Mouse (Mus musculus): Measurements from ENCODE around the gene Sema7a. TPM values are rescaled to one million over a fixed set of nuclear protein-coding genes. Genes with fewer than 3 reads are reported as not detected.

Gene Sema7a
- polyA plus RNA-seq, 1 experiment from 2014 or later, result 0.72 TPM

- Histone ChIP-seq H3K9me3 (ENCODE audit: control insufficient read depth, low read length) (no peaks in the 10 kb centered on the region), H3K27me3 (replicated peaks; ENCODE audit: control insufficient read depth, insufficient read depth, low read length) (no peaks in the 10 kb centered on the region), H3K9ac (ENCODE audit: low read depth, low read length) (no peak overlapping the region), H3K4me3 (ENCODE audit: low read length) (no peak overlapping the region), H3K36me3 (ENCODE audit: control insufficient read depth, insufficient read depth, low read length) (no peaks in the 10 kb centered on the region), H3K4me1 (ENCODE audit: control insufficient read depth, insufficient read depth, low read length) (peaks cover 20% of the 10 kb centered on the region), H3K27ac (ENCODE audit: low read length) (no peak overlapping the region), H3K4me2 (ENCODE audit: low read depth, low read length) (no peak overlapping the region)
- no peak for ATAC-seq
- WGBS, result 55% methylated on average over 7 of the region's 7 CpGs
These were observed 7.6 kb downstream of the Sema7a start for GRCm38 (mm10) chr9:57947381-57948030.

- Histone ChIP-seq H3K4me3 (ENCODE audit: low read length) (no peak overlapping the region), H3K9ac (ENCODE audit: low read depth, low read length) (no peak overlapping the region), H3K4me1 (ENCODE audit: control insufficient read depth, insufficient read depth, low read length) (peaks cover 26% of the 10 kb centered on the region), H3K27me3 (replicated peaks; ENCODE audit: control insufficient read depth, insufficient read depth, low read length) (no peaks in the 10 kb centered on the region), H3K36me3 (ENCODE audit: control insufficient read depth, insufficient read depth, low read length) (no peaks in the 10 kb centered on the region), H3K9me3 (ENCODE audit: control insufficient read depth, low read length) (no peaks in the 10 kb centered on the region), H3K27ac (ENCODE audit: low read length) (no peak overlapping the region), H3K4me2 (ENCODE audit: low read depth, low read length) (no peak overlapping the region)
- WGBS, result 74% methylated on average over 7 of the region's 7 CpGs
- no peak for ATAC-seq
These were observed 8.5 kb downstream of the Sema7a start for GRCm38 (mm10) chr9:57948333-57948931.

GRCm38 (mm10) chr9:57949102-57949704 is 9.3 kb downstream of the Sema7a start:
- no peaks in the 10 kb centered on the region for H3K27me3 ChIP-seq (replicated peaks; ENCODE audit: control insufficient read depth, insufficient read depth, low read length)
- H3K9ac ChIP-seq (ENCODE audit: low read depth, low read length), result no peak overlapping the region
- no peak overlapping the region for H3K27ac ChIP-seq (ENCODE audit: low read length)
- no peak for ATAC-seq
- H3K4me3 ChIP-seq (ENCODE audit: low read length), result no peak overlapping the region
- H3K4me1 ChIP-seq (ENCODE audit: control insufficient read depth, insufficient read depth, low read length), result peaks cover 29% of the 10 kb centered on the region
- no peak overlapping the region for H3K4me2 ChIP-seq (ENCODE audit: low read depth, low read length)
- no peaks in the 10 kb centered on the region for H3K36me3 ChIP-seq (ENCODE audit: control insufficient read depth, insufficient read depth, low read length)
- WGBS, result 80% methylated on average over 8 of the region's 8 CpGs
- no peaks in the 10 kb centered on the region for H3K9me3 ChIP-seq (ENCODE audit: control insufficient read depth, low read length)

- no peak for ATAC-seq
- WGBS, result 53% methylated on average over 8 of the region's 8 CpGs
- no peak overlapping the region for H3K27ac ChIP-seq (ENCODE audit: low read length)
These were observed 10.0 kb downstream of the Sema7a start for GRCm38 (mm10) chr9:57949879-57950278.

GRCm38 (mm10) chr9:57950519-57950918 is 10.6 kb downstream of the Sema7a start:
- WGBS, result 65% methylated on average over 9 of the region's 9 CpGs
- H3K4me2 ChIP-seq (ENCODE audit: low read depth, low read length), result no peak overlapping the region
- no peak overlapping the region for H3K27ac ChIP-seq (ENCODE audit: low read length)
- H3K9ac ChIP-seq (ENCODE audit: low read depth, low read length), result 0 out of 2 replicates have a peak overlapping the region, but pooled peaks have one; percentile 17
- H3K36me3 ChIP-seq (ENCODE audit: control insufficient read depth, insufficient read depth, low read length), result no peaks in the 10 kb centered on the region
- peaks cover 26% of the 10 kb centered on the region for H3K4me1 ChIP-seq (ENCODE audit: control insufficient read depth, insufficient read depth, low read length)
- no peaks in the 10 kb centered on the region for H3K27me3 ChIP-seq (replicated peaks; ENCODE audit: control insufficient read depth, insufficient read depth, low read length)
- H3K4me3 ChIP-seq (ENCODE audit: low read length), result no peak overlapping the region
- no peak for ATAC-seq
- no peaks in the 10 kb centered on the region for H3K9me3 ChIP-seq (ENCODE audit: control insufficient read depth, low read length)

More at GRCm38 (mm10) chr9:57949879-57950278, 10.0 kb downstream of the Sema7a start:
- Histone ChIP-seq H3K36me3 (ENCODE audit: control insufficient read depth, insufficient read depth, low read length) (no peaks in the 10 kb centered on the region), H3K4me3 (ENCODE audit: low read length) (no peak overlapping the region), H3K4me1 (ENCODE audit: control insufficient read depth, insufficient read depth, low read length) (peaks cover 26% of the 10 kb centered on the region), H3K9me3 (ENCODE audit: control insufficient read depth, low read length) (no peaks in the 10 kb centered on the region), H3K27me3 (replicated peaks; ENCODE audit: control insufficient read depth, insufficient read depth, low read length) (no peaks in the 10 kb centered on the region), H3K9ac (ENCODE audit: low read depth, low read length) (no peak overlapping the region), H3K4me2 (ENCODE audit: low read depth, low read length) (no peak overlapping the region)

- no peaks in the 10 kb centered on the region for H3K27me3 ChIP-seq (replicated peaks; ENCODE audit: control insufficient read depth, insufficient read depth, low read length)
- no peaks in the 10 kb centered on the region for H3K9me3 ChIP-seq (ENCODE audit: control insufficient read depth, low read length)
- 72% methylated on average over 6 of the region's 6 CpGs for WGBS
- H3K4me2 ChIP-seq (ENCODE audit: low read depth, low read length), result no peak overlapping the region
- H3K9ac ChIP-seq (ENCODE audit: low read depth, low read length), result no peak overlapping the region
- H3K27ac ChIP-seq (ENCODE audit: low read length), result no peak overlapping the region
- H3K36me3 ChIP-seq (ENCODE audit: control insufficient read depth, insufficient read depth, low read length), result no peaks in the 10 kb centered on the region
- H3K4me3 ChIP-seq (ENCODE audit: low read length), result no peak overlapping the region
- ATAC-seq, result no peak
- peaks cover 26% of the 10 kb centered on the region for H3K4me1 ChIP-seq (ENCODE audit: control insufficient read depth, insufficient read depth, low read length)
These were observed 12.1 kb downstream of the Sema7a start for GRCm38 (mm10) chr9:57951993-57952392.

GRCm38 (mm10) chr9:57954962-57955744 is 15.2 kb downstream of the Sema7a start:
- Histone ChIP-seq H3K4me2 (ENCODE audit: low read depth, low read length) (no peak overlapping the region), H3K4me3 (ENCODE audit: low read length) (no peak overlapping the region), H3K27me3 (replicated peaks; ENCODE audit: control insufficient read depth, insufficient read depth, low read length) (no peaks in the 10 kb centered on the region), H3K4me1 (ENCODE audit: control insufficient read depth, insufficient read depth, low read length) (peaks cover 22% of the 10 kb centered on the region), H3K9ac (ENCODE audit: low read depth, low read length) (no peak overlapping the region), H3K27ac (ENCODE audit: low read length) (no peak overlapping the region), H3K36me3 (ENCODE audit: control insufficient read depth, insufficient read depth, low read length) (no peaks in the 10 kb centered on the region), H3K9me3 (ENCODE audit: control insufficient read depth, low read length) (no peaks in the 10 kb centered on the region)
- 86% methylated on average over 12 of the region's 12 CpGs for WGBS
- ATAC-seq, result no peak

- Histone ChIP-seq H3K36me3 (ENCODE audit: control insufficient read depth, insufficient read depth, low read length) (no peaks in the 10 kb centered on the region), H3K27me3 (replicated peaks; ENCODE audit: control insufficient read depth, insufficient read depth, low read length) (no peaks in the 10 kb centered on the region), H3K4me2 (ENCODE audit: low read depth, low read length) (no peak overlapping the region), H3K4me3 (ENCODE audit: low read length) (no peak overlapping the region), H3K4me1 (ENCODE audit: control insufficient read depth, insufficient read depth, low read length) (peaks cover 19% of the 10 kb centered on the region), H3K27ac (ENCODE audit: low read length) (no peak overlapping the region), H3K9ac (ENCODE audit: low read depth, low read length) (no peak overlapping the region), H3K9me3 (ENCODE audit: control insufficient read depth, low read length) (no peaks in the 10 kb centered on the region)
- 86% methylated on average over 6 of the region's 6 CpGs for WGBS
- ATAC-seq, result no peak
These were observed 15.9 kb downstream of the Sema7a start for GRCm38 (mm10) chr9:57955764-57956163.

GRCm38 (mm10) chr9:57956196-57956837 is 16.4 kb downstream of the Sema7a start:
- H3K4me2 ChIP-seq (ENCODE audit: low read depth, low read length), result no peak overlapping the region
- WGBS, result 79% methylated on average over 9 of the region's 9 CpGs
- H3K9me3 ChIP-seq (ENCODE audit: control insufficient read depth, low read length), result no peaks in the 10 kb centered on the region
- peak overlapping the region; percentile 19; the same call in 1 of the 2 replicates for H3K27ac ChIP-seq (ENCODE audit: low read length)
- ATAC-seq, result peak; percentile 34; the same call in 1 of the 2 replicates
- H3K9ac ChIP-seq (ENCODE audit: low read depth, low read length), result no peak overlapping the region
- H3K27me3 ChIP-seq (replicated peaks; ENCODE audit: control insufficient read depth, insufficient read depth, low read length), result no peaks in the 10 kb centered on the region
- H3K4me1 ChIP-seq (ENCODE audit: control insufficient read depth, insufficient read depth, low read length), result peaks cover 17% of the 10 kb centered on the region
- no peak overlapping the region for H3K4me3 ChIP-seq (ENCODE audit: low read length)
- H3K36me3 ChIP-seq (ENCODE audit: control insufficient read depth, insufficient read depth, low read length), result no peaks in the 10 kb centered on the region
